Mouse (Mus musculus): ENCODE measurements at regions not wholly inside any gene's neighbourhood (a gene's known extent, or its start where the extent isn't known, plus 50 kb on each side); places are given as distances from the start of the nearest gene placed in this dataset.

- TF ChIP-seq CEBPB (IDR thresholded peaks at IDR 0.05; ENCODE audit: insufficient read depth, poor library complexity, severe bottlenecking), result peak; percentile 91
- no peak for TF ChIP-seq SRF (IDR thresholded peaks at IDR 0.05; ENCODE audit: control insufficient read depth, insufficient read length, low read depth)
- no peak for TF ChIP-seq POLR2A (IDR thresholded peaks at IDR 0.05; ENCODE audit: insufficient read length, low read depth)
- TF ChIP-seq MYOD1 (IDR thresholded peaks at IDR 0.05; ENCODE audit: control insufficient read depth in 1 of 3, insufficient read length in 2 of 3, low read depth in 2 of 3), result no peak
- TF ChIP-seq TCF3 (IDR thresholded peaks at IDR 0.05; ENCODE audit: insufficient read length, low read depth), result no peak
- TF ChIP-seq USF1 (IDR thresholded peaks at IDR 0.05; ENCODE audit: low read depth), result no peak
These were observed 962.0 kb downstream of the Ttll7 start for GRCm38 (mm10) chr3:147814080-147814650.
